Mouse (Mus musculus): ENCODE measurements around the gene Rab5b. TPM values are rescaled to one million over a fixed set of nuclear protein-coding genes. Genes with fewer than 3 reads are reported as not detected.
"Not testable (repeated sequence)": the region's sequence is repeated elsewhere in the genome, so short reads cannot be mapped to it uniquely, and the experiment has no call there.

Gene Rab5b
- total and polyA plus RNA-seq, 2 experiments from 2014 or later = 51.2 to 75.3 TPM

- WGBS = 80% methylated on average over 19 of the region's 19 CpGs
- Histone ChIP-seq H3K9ac (replicated peaks; ENCODE audit: low read depth, low read length) (no peak overlapping the region), H3K4me1 (ENCODE audit: control insufficient read depth, insufficient read depth) (no peaks in the 10 kb centered on the region), H3K4me3 (ENCODE audit: low read depth, low read length) (no peak overlapping the region), H3K4me2 (ENCODE audit: low read depth, low read length) (no peak overlapping the region), H3K27ac (ENCODE audit: low read depth) (no peak overlapping the region), H3K9me3 (replicated peaks; ENCODE audit: control insufficient read depth, low read length) (no peaks in the 10 kb centered on the region), H3K36me3 (replicated peaks; ENCODE audit: control insufficient read depth, insufficient read depth, low read length) (no peaks in the 10 kb centered on the region), H3K27me3 (ENCODE audit: control insufficient read depth, insufficient read depth, low read length) (no peaks in the 10 kb centered on the region)
- ATAC-seq (ENCODE audit: insufficient read depth, low read depth) = no peak
- TF ChIP-seq CTCF (IDR thresholded peaks at IDR 0.05; ENCODE audit: low read depth) = no peak
- no peak for TF ChIP-seq EP300 (IDR thresholded peaks at IDR 0.05; ENCODE audit: low read depth)
- DNase-seq (ENCODE audit: low spot score) = no peak
Measured at GRCm38 (mm10) chr10:128715559-128716537, 19.8 kb upstream of the Rab5b start.

- DNase-seq (ENCODE audit: low spot score); H3K9ac ChIP-seq (replicated peaks; ENCODE audit: low read depth, low read length); H3K36me3 ChIP-seq (replicated peaks; ENCODE audit: control insufficient read depth, insufficient read depth, low read length); H3K4me3 ChIP-seq (ENCODE audit: low read depth, low read length); H3K27ac ChIP-seq (ENCODE audit: low read depth); ATAC-seq (ENCODE audit: insufficient read depth, low read depth); H3K4me1 ChIP-seq (ENCODE audit: control insufficient read depth, insufficient read depth); H3K27me3 ChIP-seq (ENCODE audit: control insufficient read depth, insufficient read depth, low read length); H3K9me3 ChIP-seq (replicated peaks; ENCODE audit: control insufficient read depth, low read length); H3K4me2 ChIP-seq (ENCODE audit: low read depth, low read length): not testable (repeated sequence)
- 90% methylated on average over 7 of the region's 7 CpGs for WGBS
Measured at GRCm38 (mm10) chr10:128711318-128711717, 15.3 kb upstream of the Rab5b start.

- Histone ChIP-seq H3K9ac (replicated peaks; ENCODE audit: low read depth, low read length) (peak overlapping the region; percentile 63), H3K4me3 (ENCODE audit: low read depth, low read length) (peak overlapping the region; percentile 78), H3K4me2 (ENCODE audit: low read depth, low read length) (peak overlapping the region; percentile 68), H3K27ac (ENCODE audit: low read depth) (peak overlapping the region; percentile 93), H3K9me3 (replicated peaks; ENCODE audit: control insufficient read depth, low read length) (no peaks in the 10 kb centered on the region), H3K36me3 (replicated peaks; ENCODE audit: control insufficient read depth, insufficient read depth, low read length) (peaks cover 11% of the 10 kb centered on the region), H3K27me3 (ENCODE audit: control insufficient read depth, insufficient read depth, low read length) (no peaks in the 10 kb centered on the region), H3K4me1 (ENCODE audit: control insufficient read depth, insufficient read depth) (peaks cover 8% of the 10 kb centered on the region; the same call in 1 of the 2 replicates)
- ATAC-seq (ENCODE audit: insufficient read depth, low read depth) (no peak), DNase-seq (ENCODE audit: low spot score) (peak; percentile 25)
- WGBS = 11% methylated on average over 11 of the region's 11 CpGs
- TF ChIP-seq CTCF (IDR thresholded peaks at IDR 0.05; ENCODE audit: low read depth) (no peak), EP300 (IDR thresholded peaks at IDR 0.05; ENCODE audit: low read depth) (no peak)
Measured at GRCm38 (mm10) chr10:128705317-128705693, 9.2 kb upstream of the Rab5b start.

- Histone ChIP-seq H3K9me3 (replicated peaks; ENCODE audit: control insufficient read depth, low read length) (no peaks in the 10 kb centered on the region), H3K4me2 (ENCODE audit: low read depth, low read length) (peak within 1 kb of the TSS; percentile 68), H3K27me3 (ENCODE audit: control insufficient read depth, insufficient read depth, low read length) (no peaks in the 10 kb centered on the region), H3K4me1 (ENCODE audit: control insufficient read depth, insufficient read depth) (peaks cover 8% of the 10 kb centered on the region; the same call in 1 of the 2 replicates), H3K36me3 (replicated peaks; ENCODE audit: control insufficient read depth, insufficient read depth, low read length) (peaks cover 16% of the 10 kb centered on the region), H3K27ac (ENCODE audit: low read depth) (peak within 1 kb of the TSS; percentile 93), H3K4me3 (ENCODE audit: low read depth, low read length) (peak within 1 kb of the TSS; percentile 78), H3K9ac (replicated peaks; ENCODE audit: low read depth, low read length) (peak within 1 kb of the TSS; percentile 63)
- no peak for TF ChIP-seq CTCF (IDR thresholded peaks at IDR 0.05; ENCODE audit: low read depth)
- no peak for TF ChIP-seq EP300 (IDR thresholded peaks at IDR 0.05; ENCODE audit: low read depth)
- ATAC-seq (ENCODE audit: insufficient read depth, low read depth) = peak; percentile 95
- peak; percentile 92 for DNase-seq (ENCODE audit: low spot score)
- under 1% methylated on average over 62 of the region's 62 CpGs for WGBS
Measured at GRCm38 (mm10) chr10:128704491-128705316, 8.6 kb upstream of the Rab5b start, which contains the start of gene Cdk2. TSS of gene Cdk2 (minus strand) at chr10:128705031.

GRCm38 (mm10) chr10:128703895-128704294 lies 7.8 kb upstream of the Rab5b start, which contains the start of gene Pmel:
TSS of gene Pmel (plus strand) at chr10:128704195.
- H3K4me3 ChIP-seq (ENCODE audit: low read depth, low read length) = peak within 1 kb of the TSS; percentile 78
- TF ChIP-seq EP300 (IDR thresholded peaks at IDR 0.05; ENCODE audit: low read depth) (no peak), CTCF (IDR thresholded peaks at IDR 0.05; ENCODE audit: low read depth) (no peak)
- 27% methylated on average over 4 of the region's 4 CpGs for WGBS
- H3K9me3 ChIP-seq (replicated peaks; ENCODE audit: control insufficient read depth, low read length) = no peaks in the 10 kb centered on the region
- H3K36me3 ChIP-seq (replicated peaks; ENCODE audit: control insufficient read depth, insufficient read depth, low read length) = peaks cover 20% of the 10 kb centered on the region
- DNase-seq (ENCODE audit: low spot score) = no peak
- ATAC-seq (ENCODE audit: insufficient read depth, low read depth) = no peak
- peak within 1 kb of the TSS; percentile 68 for H3K4me2 ChIP-seq (ENCODE audit: low read depth, low read length)
- H3K9ac ChIP-seq (replicated peaks; ENCODE audit: low read depth, low read length) = peak within 1 kb of the TSS; percentile 63
- peaks cover 14% of the 10 kb centered on the region for H3K4me1 ChIP-seq (ENCODE audit: control insufficient read depth, insufficient read depth)
- H3K27ac ChIP-seq (ENCODE audit: low read depth) = peak within 1 kb of the TSS; percentile 93
- no peaks in the 10 kb centered on the region for H3K27me3 ChIP-seq (ENCODE audit: control insufficient read depth, insufficient read depth, low read length)
